Mouse (Mus musculus) mouse embryonic stem cell (cell line): ENCODE measurements around the gene Pak2.

ENCODE experiments used
- in situ Hi-C, 2 experiments: fragments of 300-500 bp; cut with MboI; formaldehyde crosslinking; loops; 1 replicate in 1 of 2; 3 replicates in 1 of 2; pipeline ENCODE4 v1.14.3; 2019 to 2020; ENCODE audit warnings: low sequenced_read_pairs in 2 of 2, low pct_unique_long_range_greater_than_20kb in 1 of 2, mixed read lengths in 1 of 2; ENCODE audit not compliant: unreplicated experiment in 1 of 2

Pak2 gene

DNA sequence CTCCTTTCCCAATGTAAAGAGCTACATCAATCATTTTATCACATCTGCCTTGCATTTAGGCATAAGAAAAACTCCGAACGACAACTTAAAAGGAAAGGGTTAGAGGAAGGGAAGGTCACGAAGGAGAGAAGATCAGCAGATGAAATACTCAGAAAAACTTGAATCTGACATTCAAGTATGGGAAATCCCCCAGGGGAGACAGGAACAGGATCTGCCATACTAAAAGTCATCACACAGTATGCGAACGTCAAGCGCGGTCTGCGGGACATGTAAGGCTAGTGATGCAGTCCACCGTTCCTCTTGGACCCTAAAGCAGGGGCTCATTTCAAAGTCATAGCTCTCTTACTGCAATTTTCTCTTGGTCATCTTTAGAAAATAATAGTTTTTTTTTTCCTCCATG, 59.5 kb downstream of the Pak2 start:
- in situ Hi-C loops = no loop called here

DNA sequence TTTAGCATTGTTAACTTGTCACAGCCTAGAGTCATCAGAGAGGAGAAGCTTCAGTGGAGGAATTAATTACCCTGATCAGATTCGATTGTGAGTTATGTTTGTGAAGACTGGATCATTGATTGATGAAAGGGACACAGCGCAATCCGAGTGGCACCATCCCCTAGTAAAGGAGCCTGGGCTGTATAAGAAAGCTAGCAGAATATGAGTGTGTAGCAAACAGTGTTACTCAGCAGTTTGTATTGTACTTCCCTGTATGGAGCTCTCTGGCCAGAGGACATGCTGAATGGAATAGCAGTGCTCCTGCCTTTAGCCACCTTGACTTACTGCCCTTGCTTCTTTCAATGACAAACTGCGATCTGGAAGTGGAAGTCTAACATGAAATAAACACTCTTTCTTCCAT, 68.8 kb downstream of the Pak2 start:
- in situ Hi-C loops = no loop called here

- in situ Hi-C loops = no loop called here
Observed at GRCm38 (mm10) chr16:32009913-32010312, 69.2 kb downstream of the Pak2 start.

- in situ Hi-C loops = no loop called here
Observed at GRCm38 (mm10) chr16:32008529-32009293, 70.4 kb downstream of the Pak2 start.

DNA sequence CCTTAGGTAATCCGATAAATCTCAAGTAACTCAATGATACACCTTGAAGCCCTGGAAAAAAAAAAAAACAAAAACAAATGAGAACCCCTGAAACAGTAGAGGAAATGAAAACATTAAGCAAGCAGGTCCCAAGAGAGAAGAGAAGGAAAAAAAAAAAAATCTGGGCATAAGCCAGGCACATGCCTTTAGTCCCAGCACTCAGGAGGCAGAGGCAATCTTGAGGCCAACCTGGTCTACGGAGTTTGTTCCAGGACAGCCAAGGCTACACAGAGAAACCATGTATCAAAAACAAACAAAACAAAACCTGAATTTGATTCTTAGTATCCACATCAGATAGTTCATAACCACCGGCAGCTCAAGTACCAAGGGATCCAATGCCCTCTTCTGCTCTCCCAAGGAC, 74.4 kb downstream of the Pak2 start:
- in situ Hi-C loops = no loop called here

DNA sequence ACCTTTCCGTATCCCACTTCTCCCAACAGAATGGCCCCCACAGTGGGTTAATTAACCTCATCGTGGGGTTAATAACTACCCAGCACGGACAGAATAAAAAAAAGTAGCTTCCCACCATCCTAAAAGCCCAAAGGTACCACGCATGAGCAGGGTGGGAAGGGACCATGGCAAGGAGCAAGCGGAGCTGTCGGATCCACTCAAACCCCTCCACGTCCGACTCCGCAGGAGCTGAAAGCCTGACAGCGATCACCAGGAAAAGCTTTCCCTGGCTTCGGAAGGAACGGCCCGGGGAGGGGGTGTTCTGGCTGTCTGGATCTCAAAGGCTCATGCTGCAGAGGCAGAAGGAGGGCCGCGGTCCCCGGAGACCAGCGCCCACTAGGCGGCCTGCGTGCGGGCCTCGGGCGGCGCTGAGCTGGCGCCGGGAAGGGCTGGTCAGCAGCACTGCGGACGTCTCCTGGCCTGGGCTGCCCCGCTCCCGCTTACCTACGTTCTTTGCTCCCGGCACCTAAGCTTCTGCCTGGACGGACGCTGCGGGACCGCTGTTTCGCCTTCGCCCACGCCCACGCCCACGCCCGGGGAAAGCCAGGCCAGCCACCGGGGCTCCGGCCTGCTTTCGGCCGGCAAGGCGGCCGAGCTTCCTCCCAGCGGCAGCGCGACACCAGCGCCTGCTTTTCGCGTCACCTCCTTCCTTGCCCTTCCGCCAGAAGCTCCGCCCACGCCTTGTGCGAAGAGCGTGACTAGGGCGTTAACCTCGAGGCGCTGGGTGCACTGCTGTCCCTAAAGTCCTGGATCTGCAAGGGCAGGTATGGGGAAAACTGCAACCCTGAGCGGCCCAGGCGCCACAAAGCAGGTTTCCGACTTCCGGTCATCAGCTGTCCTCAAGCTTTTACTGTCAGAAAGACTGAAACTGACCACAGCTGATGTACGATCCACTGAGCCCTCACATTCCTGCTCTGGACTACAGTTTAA, 76.3 kb downstream of the Pak2 start, which contains the start of gene Senp5:
TSS of gene Senp5 (minus strand) at position 779 of the 969 bp plus-strand sequence.
- in situ Hi-C loops = no loop called here

- in situ Hi-C loops = no loop called here
Observed at GRCm38 (mm10) chr16:31996371-31996770, 82.8 kb downstream of the Pak2 start.

DNA sequence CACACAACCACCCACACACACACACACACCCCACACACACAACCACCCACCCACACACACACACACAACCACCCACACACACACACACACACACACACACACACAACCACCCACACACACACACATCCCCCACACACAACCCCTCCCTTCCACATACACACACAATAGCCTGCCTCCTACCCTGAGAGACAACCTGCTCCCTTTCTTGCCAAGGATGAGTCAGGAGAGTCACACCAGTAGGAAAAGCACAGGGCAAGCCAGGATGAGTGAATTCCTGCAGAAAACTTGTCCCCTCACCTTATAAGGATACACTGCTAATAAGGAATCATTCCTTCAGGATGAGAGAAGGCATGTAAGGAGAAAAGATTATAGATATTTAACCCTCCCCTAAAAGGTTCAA, 85.2 kb downstream of the Pak2 start:
- in situ Hi-C loops = no loop called here

DNA sequence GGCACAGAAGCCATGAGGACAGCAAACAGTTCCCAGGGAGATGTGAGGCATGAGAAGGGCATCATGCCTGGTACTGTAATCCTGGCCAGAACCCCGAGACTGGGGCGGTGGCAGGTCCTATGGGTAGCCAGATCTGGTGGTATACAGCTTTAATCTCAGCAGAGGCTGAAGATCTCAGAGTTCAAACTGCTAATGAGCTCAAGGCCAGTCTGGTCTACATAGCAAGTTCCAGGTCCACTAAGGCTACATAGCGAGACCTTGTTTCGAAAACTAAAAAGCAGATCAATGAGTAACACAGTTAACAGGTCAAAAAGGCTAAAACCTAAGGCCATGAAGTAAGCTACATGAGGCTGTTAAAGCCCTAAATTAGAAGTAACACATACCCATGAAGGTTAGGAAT, 85.9 kb downstream of the Pak2 start:
- in situ Hi-C loops = no loop called here

GRCm38 (mm10) chr16:31992039-31992438, 87.1 kb downstream of the Pak2 start:
- in situ Hi-C loops = no loop called here

DNA sequence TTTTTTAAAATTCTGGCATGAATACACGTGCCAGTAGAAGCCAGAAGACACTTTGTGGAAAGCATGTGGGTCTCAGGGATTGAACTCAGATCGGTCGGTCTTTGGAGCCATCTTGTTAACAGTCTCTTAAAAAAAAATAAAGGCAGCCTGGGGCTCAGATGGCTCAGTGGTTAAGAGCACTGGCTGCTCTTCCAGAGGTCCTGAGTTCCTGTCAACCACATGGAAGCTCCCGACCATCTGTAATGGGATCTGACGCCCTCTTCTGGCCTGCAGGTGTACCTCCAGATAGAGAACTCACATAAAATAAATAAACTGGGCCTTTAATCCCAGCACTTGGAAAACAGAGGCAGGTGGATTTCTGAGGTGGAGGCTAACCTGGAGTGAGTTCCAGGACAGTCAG, 98.2 kb downstream of the Pak2 start:
- in situ Hi-C loops = no loop called here

GRCm38 (mm10) chr16:31979501-31979900, 99.6 kb downstream of the Pak2 start:
- in situ Hi-C loops = no loop called here

DNA sequence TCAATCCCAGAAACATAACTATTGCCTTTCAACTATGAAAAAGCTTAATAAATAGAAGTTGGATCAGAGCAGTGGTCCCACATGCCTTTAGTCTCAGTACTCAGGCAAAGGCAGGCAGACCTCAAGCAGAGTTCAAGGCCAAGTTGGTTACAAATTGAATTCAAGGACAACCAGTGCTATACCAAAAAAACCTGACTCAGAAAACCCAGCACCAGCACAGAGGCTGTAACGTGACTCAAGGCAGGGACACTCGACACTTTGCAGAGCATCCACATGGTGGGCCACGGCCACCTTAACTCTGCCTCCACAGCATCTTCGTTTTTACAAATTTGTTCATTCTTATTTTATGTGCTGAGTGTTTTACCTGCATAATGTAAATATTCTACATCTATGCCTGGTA, 103.9 kb downstream of the Pak2 start:
- in situ Hi-C loops = no loop called here
